ENCODE assay signal across 8 mouse cellular contexts in the genomic region with DNA sequence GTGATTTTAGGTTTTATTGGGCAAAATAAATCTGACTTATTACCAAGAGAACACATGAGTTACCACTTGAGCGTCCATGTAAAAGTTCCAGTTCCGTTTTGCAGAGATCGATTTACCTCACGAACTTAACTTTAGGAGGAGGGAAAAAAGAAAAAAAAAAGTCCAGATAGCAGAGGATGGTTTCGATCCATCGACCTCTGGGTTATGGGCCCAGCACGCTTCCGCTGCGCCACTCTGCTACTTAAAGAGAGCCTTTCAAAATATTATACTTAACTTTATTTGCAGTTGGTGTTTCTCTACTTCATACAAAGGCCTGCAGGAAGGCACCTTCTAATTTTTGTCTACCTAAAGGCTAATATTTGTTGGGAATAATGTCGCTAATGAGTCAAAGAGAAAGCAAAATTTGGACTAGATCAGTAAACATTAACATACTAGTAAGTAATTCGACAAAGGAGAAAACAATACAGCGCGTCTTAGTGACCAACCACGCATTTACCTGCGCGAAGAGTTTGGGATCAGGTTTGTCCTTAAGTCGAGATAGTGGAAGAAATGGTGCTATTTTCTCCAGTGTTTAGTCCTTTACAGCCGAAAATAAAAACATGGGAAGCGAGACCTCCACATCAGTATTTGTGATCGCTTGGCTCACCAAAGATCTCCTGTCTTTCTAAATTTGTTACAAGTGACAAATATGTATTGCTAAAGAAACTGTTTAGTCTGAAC. TPM values are rescaled to one million over a fixed set of nuclear protein-coding genes. Genes with fewer than 3 reads are reported as not detected.
A peak's percentile ranks its signal among the peaks of the same experiment; 100 is the strongest.
DNase-seq lines count a peak whose midpoint lies in the region; ATAC-seq and TF ChIP-seq lines count a peak whose summit lies in the region.

No protein-coding gene starts in this region.

- H3K27ac ChIP-seq in cortical plate, adult 2 months (ENCODE audit: insufficient read depth, low read length), result peak overlapping the region; percentile 67
- H3K27ac ChIP-seq in midbrain, embryonic 14.5 days (replicated peaks; ENCODE audit: low read depth, low read length), result peak overlapping the region; percentile 93

- peak overlapping the region; percentile 68 for H3K9ac ChIP-seq in midbrain, embryonic 14.5 days (replicated peaks; ENCODE audit: low read length)

- TF ChIP-seq POLR2A in cortical plate, adult 2 months (IDR thresholded peaks at IDR 0.05; ENCODE audit: extremely low read depth, insufficient read depth, low read length), result no peak

- intact Hi-C loops in left cerebral cortex, postnatal 4 days (cut with DNase I), result no loop called here

- peak overlapping the region; percentile 80 for H3K4me3 ChIP-seq in erythroblast, embryonic 14.5 days (replicated peaks)
- H3K4me3 ChIP-seq in cortical plate, adult 2 months (ENCODE audit: insufficient read depth, low read length), result peak overlapping the region; percentile 47
- H3K4me3 ChIP-seq in midbrain, embryonic 14.5 days (replicated peaks; ENCODE audit: low read depth, low read length), result peak overlapping the region; percentile 63

- WGBS in midbrain, embryonic 14.5 days, result under 1% methylated on average over 20 of the region's 20 CpGs

- peaks cover 50% of the 10 kb centered on the region for H3K4me1 ChIP-seq in erythroblast, embryonic 14.5 days (ENCODE audit: control insufficient read depth)
- H3K4me1 ChIP-seq in cortical plate, adult 2 months (ENCODE audit: control insufficient read depth, insufficient read depth, low read length), result peaks cover 4% of the 10 kb centered on the region; the same call in 1 of the 2 replicates
- peaks cover 37% of the 10 kb centered on the region for H3K4me1 ChIP-seq in midbrain, embryonic 14.5 days (ENCODE audit: control insufficient read depth, insufficient read depth, low read length)

- peak; percentile 75 to 89 for DNase-seq in heart, adult 18-20 months
- peak; percentile 65 for DNase-seq in kidney, adult 18-20 months
- DNase-seq in left cerebral cortex, postnatal 4 days, result peak; percentile 30
- peak; percentile 81 for DNase-seq in midbrain, embryonic 14.5 days
- peak; percentile 84 for DNase-seq in splenic B cell, adult 2 months (ENCODE audit: low read depth, low spot score)

- no peak for TF ChIP-seq CTCF in cortical plate, adult 2 months (IDR thresholded peaks at IDR 0.05; ENCODE audit: extremely low read depth, insufficient read depth, low read length)

- H3K36me3 ChIP-seq in erythroblast, embryonic 14.5 days (ENCODE audit: control insufficient read depth), result no peaks in the 10 kb centered on the region
- no peaks in the 10 kb centered on the region for H3K36me3 ChIP-seq in midbrain, embryonic 14.5 days (ENCODE audit: control insufficient read depth, insufficient read depth, low read length)
- H3K36me3 ChIP-seq in splenic B cell, adult 2 months (ENCODE audit: control insufficient read depth, insufficient read depth, low read length, poor library complexity, severe bottlenecking), result no peaks in the 10 kb centered on the region

- no peak for ATAC-seq in erythroblast, adult 5-6 weeks (replicated peaks; ENCODE audit: low FRiP score, poor library complexity, severe bottlenecking)
- ATAC-seq in midbrain, embryonic 14.5 days (ENCODE audit: low FRiP score, low TSS enrichment), result peak; percentile 5; the same call in 1 of the 2 replicates

- H3K9me3 ChIP-seq in erythroblast, embryonic 14.5 days (ENCODE audit: control insufficient read depth, low read length), result no peaks in the 10 kb centered on the region
- no peaks in the 10 kb centered on the region for H3K9me3 ChIP-seq in midbrain, embryonic 14.5 days (ENCODE audit: control insufficient read depth, low read length)

- no peaks in the 10 kb centered on the region for H3K27me3 ChIP-seq in erythroblast, embryonic 14.5 days (ENCODE audit: control insufficient read depth)
- H3K27me3 ChIP-seq in midbrain, embryonic 14.5 days (ENCODE audit: control insufficient read depth, insufficient read depth, low read length), result no peaks in the 10 kb centered on the region
- H3K27me3 ChIP-seq in splenic B cell, adult 2 months (ENCODE audit: control insufficient read depth, insufficient read depth, low read length, poor library complexity, severe bottlenecking), result no peaks in the 10 kb centered on the region

- H3K4me2 ChIP-seq in midbrain, embryonic 14.5 days (ENCODE audit: low read length), result peak overlapping the region; percentile 79

RNA-seq across cellular contexts. Expression of gene Hist1h4h, which starts 0.5 kb away (rescaled TPM):
- polyA plus RNA-seq in erythroblast, embryonic 14.5 days (2012), result 10.1 and 19.7 TPM in 2 replicates
- total RNA-seq in erythroblast, adult 5-6 weeks (2015; ENCODE audit: low replicate concordance), result 19.8 and 50.6 TPM in 2 replicates
- total RNA-seq in erythroblast, adult 5-6 weeks (2017; ENCODE audit: low replicate concordance), result 443 and 524 TPM in 2 replicates
- polyA plus RNA-seq in cortical plate, adult 2 months (2012; rRNA removed), result 20.7 and 34.8 TPM in 2 replicates
- total RNA-seq in heart, adult 18-20 months (2021), result 100 to 1,000 TPM; 225 to 244 TPM
- 100 to 1,000 TPM; 441 to 470 TPM for total RNA-seq in left cerebral cortex, postnatal 4 days (2021)
- 4.1 and 6.4 TPM in 2 replicates for polyA plus RNA-seq in midbrain, embryonic 14.5 days (2014; fragmentation: Nextera tagmentation; extraction: Ambion mirVana)

RNA-seq across cellular contexts. Expression of gene Hist1h2af, which starts 3.4 kb away (rescaled TPM):
- 52.5 and 62.7 TPM in 2 replicates for polyA plus RNA-seq in erythroblast, embryonic 14.5 days (2012)
- total RNA-seq in erythroblast, adult 5-6 weeks (2015; ENCODE audit: low replicate concordance), result 20.7 and 32.7 TPM in 2 replicates
- total RNA-seq in erythroblast, adult 5-6 weeks (2017; ENCODE audit: low replicate concordance), result 925 and 1,298 TPM in 2 replicates
- polyA plus RNA-seq in cortical plate, adult 2 months (2012; rRNA removed), result 6.4 and 14.2 TPM in 2 replicates
- 10 to 100 TPM in 1 of 2 experiments, 1 to 10 TPM in 1; 6.3 to 16.6 TPM for total RNA-seq in heart, adult 18-20 months (2021)
- total RNA-seq in left cerebral cortex, postnatal 4 days (2021), result 10 to 100 TPM; 74.6 to 86.0 TPM
- 3.4 and 4.6 TPM in 2 replicates for polyA plus RNA-seq in midbrain, embryonic 14.5 days (2014; fragmentation: Nextera tagmentation; extraction: Ambion mirVana)

RNA-seq across cellular contexts. Expression of gene Hist1h3g, which starts 4.9 kb away (rescaled TPM):
- 8.8 and 11.7 TPM in 2 replicates for polyA plus RNA-seq in erythroblast, embryonic 14.5 days (2012)
- 74.4 and 97.2 TPM in 2 replicates for total RNA-seq in erythroblast, adult 5-6 weeks (2015; ENCODE audit: low replicate concordance)
- 54.5 and 131 TPM in 2 replicates for total RNA-seq in erythroblast, adult 5-6 weeks (2017; ENCODE audit: low replicate concordance)
- polyA plus RNA-seq in cortical plate, adult 2 months (2012; rRNA removed), result 0.74 and 0.92 TPM in 2 replicates
- total RNA-seq in heart, adult 18-20 months (2021), result 1 to 10 TPM; 3.1 TPM
- total RNA-seq in left cerebral cortex, postnatal 4 days (2021), result 10 to 100 TPM; 22.0 to 28.6 TPM
- 0.77 and 1.4 TPM in 2 replicates for polyA plus RNA-seq in midbrain, embryonic 14.5 days (2014; fragmentation: Nextera tagmentation; extraction: Ambion mirVana)

RNA-seq across cellular contexts. Expression of gene Hist1h2bh, which starts 12.9 kb away (rescaled TPM):
- polyA plus RNA-seq in erythroblast, embryonic 14.5 days (2012), result 0.43 and 3.0 TPM in 2 replicates
- total RNA-seq in erythroblast, adult 5-6 weeks (2015; ENCODE audit: low replicate concordance), result 13.4 and 18.2 TPM in 2 replicates
- total RNA-seq in erythroblast, adult 5-6 weeks (2017; ENCODE audit: low replicate concordance), result 63.0 and 67.3 TPM in 2 replicates
- polyA plus RNA-seq in cortical plate, adult 2 months (2012; rRNA removed), result 0.29 and 0.38 TPM in 2 replicates
- 1 to 10 TPM; 1.1 to 1.5 TPM for total RNA-seq in heart, adult 18-20 months (2021)
- 1 to 10 TPM; 4.5 to 6.1 TPM for total RNA-seq in left cerebral cortex, postnatal 4 days (2021)
- 0.13 and 0.30 TPM in 2 replicates for polyA plus RNA-seq in midbrain, embryonic 14.5 days (2014; fragmentation: Nextera tagmentation; extraction: Ambion mirVana)

RNA-seq across cellular contexts. Expression of gene Hist1h3f, which starts 13.5 kb away (rescaled TPM):
- polyA plus RNA-seq in erythroblast, embryonic 14.5 days (2012), result 1.3 and 3.3 TPM in 2 replicates
- total RNA-seq in erythroblast, adult 5-6 weeks (2015; ENCODE audit: low replicate concordance), result 12.7 and 21.7 TPM in 2 replicates
- total RNA-seq in erythroblast, adult 5-6 weeks (2017; ENCODE audit: low replicate concordance), result 51.2 and 57.7 TPM in 2 replicates
- 0.73 TPM in 1 of 2 replicates, not detected in the other for polyA plus RNA-seq in cortical plate, adult 2 months (2012; rRNA removed)
- total RNA-seq in heart, adult 18-20 months (2021), result 1 to 10 TPM; 4.9 to 6.3 TPM
- 10 to 100 TPM; 42.2 to 44.0 TPM for total RNA-seq in left cerebral cortex, postnatal 4 days (2021)
- polyA plus RNA-seq in midbrain, embryonic 14.5 days (2014; fragmentation: Nextera tagmentation; extraction: Ambion mirVana), result 0.32 and 0.47 TPM in 2 replicates

Comparison
In these comparisons a context has a peak if more than half of its experiments do, and no peak if none do; other contexts are left out.
1. DNase-seq: peak in every context shown above with its lines; median percentile 84 in splenic B cell, adult 2 months; 82 in heart, adult 18-20 months; 81 in midbrain, embryonic 14.5 days; 65 in kidney, adult 18-20 months; 30 in left cerebral cortex, postnatal 4 days.
2. RNA of gene Hist1h3g, which starts 4.9 kb away (total RNA-seq): 54.5 to 131 TPM in erythroblast, adult 5-6 weeks and 22.0 to 28.6 TPM in left cerebral cortex, postnatal 4 days; 3.1 TPM in heart, adult 18-20 months; every median in the first group is over 4 times any median in the second.
3. Peak in every context shown above with its lines, with median percentiles within 50 percentile points of each other: H3K4me3 ChIP-seq.